Mouse (Mus musculus): ENCODE measurements around the gene Nav2. TPM values are rescaled to one million over a fixed set of nuclear protein-coding genes. Genes with fewer than 3 reads are reported as not detected.

Nav2 gene
- polyA plus RNA-seq, 1 experiment from 2014 or later: 4.1 TPM

DNA sequence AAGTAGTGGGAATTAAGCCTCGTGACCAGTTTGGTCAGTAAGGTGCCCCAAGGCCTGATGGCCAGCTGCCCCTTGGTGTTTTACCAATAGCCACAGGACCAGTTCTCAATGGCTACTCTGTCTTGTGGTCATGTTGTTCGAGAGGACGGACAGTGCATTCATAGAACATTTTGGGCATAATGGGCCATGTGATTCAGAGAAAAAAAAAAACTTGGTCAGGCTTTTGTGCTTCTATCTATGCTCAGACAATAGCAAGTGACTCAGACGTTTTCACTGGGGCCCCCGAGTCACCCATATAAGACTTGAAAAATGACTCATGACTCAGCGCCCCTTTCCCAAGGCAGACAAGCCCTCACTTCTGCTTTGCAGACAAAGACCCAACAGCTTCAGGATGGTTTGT is 344.4 kb downstream of the Nav2 start:
- peaks cover 18% of the 10 kb centered on the region for H3K27me3 ChIP-seq (ENCODE audit: control insufficient read depth, insufficient read depth, low read depth, low read length)
- WGBS (ENCODE audit: insufficient replicate concordance): 39% methylated on average over 6 of the region's 6 CpGs
- ATAC-seq (ENCODE audit: low read depth): no peak

GRCm38 (mm10) chr7:49255053-49255452 is 346.5 kb downstream of the Nav2 start:
- Histone ChIP-seq H3K4me2 (ENCODE audit: low read depth, low read length) (no peak overlapping the region), H3K9me3 (replicated peaks; ENCODE audit: control insufficient read depth, low read length) (no peaks in the 10 kb centered on the region), H3K9ac (ENCODE audit: low read depth, low read length) (no peak overlapping the region), H3K4me1 (ENCODE audit: control insufficient read depth, low read depth, low read length) (no peaks in the 10 kb centered on the region), H3K27me3 (ENCODE audit: control insufficient read depth, insufficient read depth, low read depth, low read length) (no peaks in the 10 kb centered on the region), H3K27ac (ENCODE audit: low read length) (no peak overlapping the region), H3K4me3 (ENCODE audit: low read depth, low read length) (no peak overlapping the region), H3K36me3 (ENCODE audit: control insufficient read depth, insufficient read depth) (no peaks in the 10 kb centered on the region)
- WGBS (ENCODE audit: insufficient replicate concordance): 83% methylated on average over 5 of the region's 5 CpGs
- no peak for ATAC-seq (ENCODE audit: low read depth)

More for the DNA sequence above, 344.4 kb downstream of the Nav2 start:
- H3K9me3 ChIP-seq (replicated peaks; ENCODE audit: control insufficient read depth, low read length): no peaks in the 10 kb centered on the region
- H3K4me2 ChIP-seq (ENCODE audit: low read depth, low read length): no peak overlapping the region
- no peaks in the 10 kb centered on the region for H3K36me3 ChIP-seq (ENCODE audit: control insufficient read depth, insufficient read depth)
- H3K4me1 ChIP-seq (ENCODE audit: control insufficient read depth, low read depth, low read length): no peaks in the 10 kb centered on the region
- H3K9ac ChIP-seq (ENCODE audit: low read depth, low read length): no peak overlapping the region
- no peak overlapping the region for H3K4me3 ChIP-seq (ENCODE audit: low read depth, low read length)
- no peak overlapping the region for H3K27ac ChIP-seq (ENCODE audit: low read length)

- no peak for ATAC-seq (ENCODE audit: low read depth)
- no peak overlapping the region for H3K9ac ChIP-seq (ENCODE audit: low read depth, low read length)
- H3K4me3 ChIP-seq (ENCODE audit: low read depth, low read length): no peak overlapping the region
- H3K4me1 ChIP-seq (ENCODE audit: control insufficient read depth, low read depth, low read length): no peaks in the 10 kb centered on the region
- no peaks in the 10 kb centered on the region for H3K9me3 ChIP-seq (replicated peaks; ENCODE audit: control insufficient read depth, low read length)
- H3K27ac ChIP-seq (ENCODE audit: low read length): no peak overlapping the region
- no peaks in the 10 kb centered on the region for H3K36me3 ChIP-seq (ENCODE audit: control insufficient read depth, insufficient read depth)
- WGBS (ENCODE audit: insufficient replicate concordance): 63% methylated on average over 13 of the region's 13 CpGs
- H3K4me2 ChIP-seq (ENCODE audit: low read depth, low read length): no peak overlapping the region
- no peaks in the 10 kb centered on the region for H3K27me3 ChIP-seq (ENCODE audit: control insufficient read depth, insufficient read depth, low read depth, low read length)
These were observed 348.9 kb downstream of the Nav2 start for GRCm38 (mm10) chr7:49257234-49257906.

- Histone ChIP-seq H3K27ac (ENCODE audit: low read length) (no peak overlapping the region), H3K9ac (ENCODE audit: low read depth, low read length) (no peak overlapping the region), H3K4me2 (ENCODE audit: low read depth, low read length) (no peak overlapping the region), H3K36me3 (ENCODE audit: control insufficient read depth, insufficient read depth) (no peaks in the 10 kb centered on the region), H3K4me1 (ENCODE audit: control insufficient read depth, low read depth, low read length) (no peaks in the 10 kb centered on the region), H3K4me3 (ENCODE audit: low read depth, low read length) (no peak overlapping the region), H3K9me3 (replicated peaks; ENCODE audit: control insufficient read depth, low read length) (no peaks in the 10 kb centered on the region), H3K27me3 (ENCODE audit: control insufficient read depth, insufficient read depth, low read depth, low read length) (no peaks in the 10 kb centered on the region)
- 61% methylated on average over 6 of the region's 6 CpGs for WGBS (ENCODE audit: insufficient replicate concordance)
- ATAC-seq (ENCODE audit: low read depth): no peak
These were observed 349.6 kb downstream of the Nav2 start for GRCm38 (mm10) chr7:49258088-49258487.

DNA sequence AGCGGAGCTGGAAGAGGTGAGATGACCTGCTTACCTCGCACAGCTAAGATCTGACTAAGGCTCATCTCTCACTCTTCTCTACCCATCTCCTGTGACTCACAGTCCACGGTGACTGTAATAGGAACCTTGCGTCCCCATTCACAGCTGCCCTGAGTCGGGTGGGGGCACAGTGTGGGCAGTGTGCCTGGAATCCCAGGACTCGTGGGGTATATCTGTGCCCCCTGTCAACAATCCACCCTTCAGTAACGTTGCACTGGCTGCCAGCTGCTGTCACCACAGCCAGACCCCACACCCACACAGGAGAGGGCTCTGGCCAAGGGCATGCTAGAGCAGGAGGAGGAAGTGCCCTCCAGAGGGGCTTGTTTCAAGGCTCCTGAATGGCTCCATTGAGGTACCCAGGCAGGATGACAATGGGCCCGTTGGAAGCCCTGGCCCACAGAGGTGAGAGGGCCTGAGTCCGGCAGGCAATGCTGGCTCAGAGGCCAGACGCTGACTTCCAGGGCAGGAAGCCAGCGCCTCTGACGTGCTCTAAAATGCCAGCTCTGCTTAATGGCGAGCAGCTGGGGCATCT is 353.5 kb downstream of the Nav2 start:
- H3K9ac ChIP-seq (ENCODE audit: low read depth, low read length): no peak overlapping the region
- H3K4me3 ChIP-seq (ENCODE audit: low read depth, low read length): no peak overlapping the region
- no peaks in the 10 kb centered on the region for H3K36me3 ChIP-seq (ENCODE audit: control insufficient read depth, insufficient read depth)
- H3K27me3 ChIP-seq (ENCODE audit: control insufficient read depth, insufficient read depth, low read depth, low read length): no peaks in the 10 kb centered on the region; the same call in 1 of the 2 replicates
- ATAC-seq (ENCODE audit: low read depth): no peak
- no peaks in the 10 kb centered on the region for H3K9me3 ChIP-seq (replicated peaks; ENCODE audit: control insufficient read depth, low read length)
- H3K4me1 ChIP-seq (ENCODE audit: control insufficient read depth, low read depth, low read length): no peaks in the 10 kb centered on the region
- H3K27ac ChIP-seq (ENCODE audit: low read length): no peak overlapping the region
- H3K4me2 ChIP-seq (ENCODE audit: low read depth, low read length): no peak overlapping the region
- 55% methylated on average over 13 of the region's 13 CpGs for WGBS (ENCODE audit: insufficient replicate concordance)

DNA sequence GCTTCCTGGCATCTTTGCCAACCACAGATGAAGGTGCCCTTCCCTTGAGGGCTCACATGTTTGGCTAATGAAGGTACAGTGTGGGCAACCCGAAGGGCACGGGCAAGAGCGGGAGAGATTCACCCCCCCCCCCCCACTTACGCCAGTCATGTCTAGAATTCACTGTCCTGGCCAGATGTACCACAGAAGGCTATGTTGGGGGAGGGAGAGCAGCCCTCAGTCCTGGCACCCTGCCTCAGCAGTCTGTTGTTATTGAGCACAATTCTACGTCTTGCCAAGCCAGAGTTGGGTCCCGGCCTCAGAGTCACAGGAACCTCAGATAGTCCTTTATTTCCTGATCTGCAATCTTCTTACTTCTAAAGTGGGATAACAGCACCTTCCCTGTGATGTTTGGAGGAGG is 357.9 kb downstream of the Nav2 start:
- no peak overlapping the region for H3K4me3 ChIP-seq (ENCODE audit: low read depth, low read length)
- no peak for ATAC-seq (ENCODE audit: low read depth)
- no peaks in the 10 kb centered on the region for H3K36me3 ChIP-seq (ENCODE audit: control insufficient read depth, insufficient read depth)
- H3K9me3 ChIP-seq (replicated peaks; ENCODE audit: control insufficient read depth, low read length): no peaks in the 10 kb centered on the region
- H3K4me1 ChIP-seq (ENCODE audit: control insufficient read depth, low read depth, low read length): no peaks in the 10 kb centered on the region
- no peak overlapping the region for H3K4me2 ChIP-seq (ENCODE audit: low read depth, low read length)
- no peak overlapping the region for H3K27ac ChIP-seq (ENCODE audit: low read length)
- no peaks in the 10 kb centered on the region; the same call in 1 of the 2 replicates for H3K27me3 ChIP-seq (ENCODE audit: control insufficient read depth, insufficient read depth, low read depth, low read length)
- 66% methylated on average over 6 of the region's 6 CpGs for WGBS (ENCODE audit: insufficient replicate concordance)
- H3K9ac ChIP-seq (ENCODE audit: low read depth, low read length): no peak overlapping the region

GRCm38 (mm10) chr7:49267621-49268325 is 359.3 kb downstream of the Nav2 start:
- no peak overlapping the region for H3K4me3 ChIP-seq (ENCODE audit: low read depth, low read length)

DNA sequence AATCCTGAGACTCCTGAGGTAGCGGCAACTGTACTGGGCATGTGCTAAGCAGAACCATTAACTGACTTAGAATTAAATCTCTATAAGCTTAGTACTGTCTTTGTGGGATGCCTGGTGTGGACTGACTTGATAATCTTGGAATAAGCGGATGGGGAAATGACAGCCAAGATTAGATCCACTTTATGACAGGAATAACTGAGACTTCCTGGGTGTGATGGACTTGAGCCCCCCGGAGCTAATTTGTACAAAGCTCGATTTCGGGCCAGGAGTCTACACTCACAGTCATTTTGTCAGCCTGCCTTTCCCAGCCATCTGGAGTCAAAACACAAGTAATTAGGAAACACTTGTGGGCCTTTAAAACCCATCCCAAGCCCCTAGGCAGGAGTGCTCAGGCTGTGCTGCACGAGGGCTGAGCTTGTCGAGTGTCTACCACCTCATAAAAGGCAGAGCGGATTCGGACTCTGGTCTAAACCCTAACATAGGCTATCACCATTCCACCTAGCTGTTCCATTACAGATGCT is 359.9 kb downstream of the Nav2 start:
- Histone ChIP-seq H3K36me3 (ENCODE audit: control insufficient read depth, insufficient read depth) (no peaks in the 10 kb centered on the region), H3K4me3 (ENCODE audit: low read depth, low read length) (no peak overlapping the region), H3K27me3 (ENCODE audit: control insufficient read depth, insufficient read depth, low read depth, low read length) (no peaks in the 10 kb centered on the region; the same call in 1 of the 2 replicates), H3K27ac (ENCODE audit: low read length) (no peak overlapping the region), H3K9me3 (replicated peaks; ENCODE audit: control insufficient read depth, low read length) (no peaks in the 10 kb centered on the region), H3K4me2 (ENCODE audit: low read depth, low read length) (no peak overlapping the region), H3K9ac (ENCODE audit: low read depth, low read length) (no peak overlapping the region), H3K4me1 (ENCODE audit: control insufficient read depth, low read depth, low read length) (no peaks in the 10 kb centered on the region)
- no peak for ATAC-seq (ENCODE audit: low read depth)
- 70% methylated on average over 9 of the region's 9 CpGs for WGBS (ENCODE audit: insufficient replicate concordance)

More at GRCm38 (mm10) chr7:49267621-49268325, 359.3 kb downstream of the Nav2 start:
- ATAC-seq (ENCODE audit: low read depth): no peak
- H3K9ac ChIP-seq (ENCODE audit: low read depth, low read length): no peak overlapping the region
- no peak overlapping the region for H3K27ac ChIP-seq (ENCODE audit: low read length)
- WGBS (ENCODE audit: insufficient replicate concordance): 58% methylated on average over 12 of the region's 12 CpGs
- H3K27me3 ChIP-seq (ENCODE audit: control insufficient read depth, insufficient read depth, low read depth, low read length): no peaks in the 10 kb centered on the region; the same call in 1 of the 2 replicates
- no peak overlapping the region for H3K4me2 ChIP-seq (ENCODE audit: low read depth, low read length)
- H3K36me3 ChIP-seq (ENCODE audit: control insufficient read depth, insufficient read depth): no peaks in the 10 kb centered on the region
- H3K4me1 ChIP-seq (ENCODE audit: control insufficient read depth, low read depth, low read length): no peaks in the 10 kb centered on the region
- no peaks in the 10 kb centered on the region for H3K9me3 ChIP-seq (replicated peaks; ENCODE audit: control insufficient read depth, low read length)

DNA sequence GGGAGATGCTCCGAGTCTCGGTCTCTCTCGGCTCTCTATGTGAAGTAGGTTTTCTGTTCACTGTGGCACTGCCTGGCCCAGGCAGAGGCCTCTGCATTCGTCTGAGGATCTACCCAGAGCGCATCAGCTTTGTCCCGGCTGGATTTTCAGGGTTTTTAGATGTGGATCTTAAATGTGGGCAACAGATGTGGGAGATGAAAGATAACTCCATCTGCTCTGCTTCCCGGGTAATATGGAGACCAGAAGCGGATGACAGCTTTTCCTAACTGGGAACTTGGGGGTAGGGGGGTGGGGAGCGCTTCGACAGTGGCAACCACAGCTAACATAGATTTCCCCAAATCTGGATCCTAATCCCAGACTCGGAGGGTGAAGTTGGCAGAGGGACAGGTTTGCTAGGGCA is 362.3 kb downstream of the Nav2 start:
- Histone ChIP-seq H3K27me3 (ENCODE audit: control insufficient read depth, insufficient read depth, low read depth, low read length) (no peaks in the 10 kb centered on the region), H3K9me3 (replicated peaks; ENCODE audit: control insufficient read depth, low read length) (no peaks in the 10 kb centered on the region), H3K4me2 (ENCODE audit: low read depth, low read length) (no peak overlapping the region), H3K4me3 (ENCODE audit: low read depth, low read length) (no peak overlapping the region), H3K4me1 (ENCODE audit: control insufficient read depth, low read depth, low read length) (no peaks in the 10 kb centered on the region), H3K9ac (ENCODE audit: low read depth, low read length) (no peak overlapping the region), H3K27ac (ENCODE audit: low read length) (no peak overlapping the region), H3K36me3 (ENCODE audit: control insufficient read depth, insufficient read depth) (no peaks in the 10 kb centered on the region)
- no peak for ATAC-seq (ENCODE audit: low read depth)
- 66% methylated on average over 11 of the region's 11 CpGs for WGBS (ENCODE audit: insufficient replicate concordance)

Measured in liver, embryonic 16.5 days (tissue).